Mouse (Mus musculus): ENCODE measurements around the gene Actg2.
"Not testable (repeated sequence)": the region's sequence is repeated elsewhere in the genome, so short reads cannot be mapped to it uniquely, and the experiment has no call there.

Gene Actg2

GRCm38 (mm10) chr6:83536028-83536794 lies at the start of gene Actg2:
TSS of gene Actg2 (minus strand) at chr6:83536265.
- DNase-seq (ENCODE audit: low spot score), result no peak

GRCm38 (mm10) chr6:83585328-83585727 lies 49.3 kb upstream of the Actg2 start:
- not testable (repeated sequence) for DNase-seq (ENCODE audit: low spot score)

GRCm38 (mm10) chr6:83583591-83583990 lies 47.5 kb upstream of the Actg2 start:
- DNase-seq (ENCODE audit: low spot score), result no peak

GRCm38 (mm10) chr6:83582938-83583270 lies 46.8 kb upstream of the Actg2 start:
- peak; percentile 85 for DNase-seq (ENCODE audit: low spot score)

- no peak for DNase-seq (ENCODE audit: low spot score)
Measured at GRCm38 (mm10) chr6:83582135-83582937, 46.3 kb upstream of the Actg2 start.

- no peak for DNase-seq (ENCODE audit: low spot score)
Measured at GRCm38 (mm10) chr6:83577534-83577933, 41.5 kb upstream of the Actg2 start.

GRCm38 (mm10) chr6:83575609-83576008 lies 39.5 kb upstream of the Actg2 start:
- DNase-seq (ENCODE audit: low spot score), result no peak

GRCm38 (mm10) chr6:83572671-83573070 lies 36.6 kb upstream of the Actg2 start, which contains the start of gene Stambp:
TSS of gene Stambp (minus strand) at chr6:83572729.
- DNase-seq (ENCODE audit: low spot score), result peak; percentile 51

- DNase-seq (ENCODE audit: low spot score), result peak; percentile 95
Measured at GRCm38 (mm10) chr6:83571840-83572667, 36.0 kb upstream of the Actg2 start.

GRCm38 (mm10) chr6:83568901-83569862 lies 33.1 kb upstream of the Actg2 start:
- no peak for DNase-seq (ENCODE audit: low spot score)

- DNase-seq (ENCODE audit: low spot score), result no peak
Measured at GRCm38 (mm10) chr6:83555972-83556371, 19.9 kb upstream of the Actg2 start.

- peak; percentile 18 for DNase-seq (ENCODE audit: low spot score)
Measured at GRCm38 (mm10) chr6:83548346-83548745, 12.3 kb upstream of the Actg2 start.

- DNase-seq (ENCODE audit: low spot score), result no peak
Measured at GRCm38 (mm10) chr6:83545778-83546177, 9.7 kb upstream of the Actg2 start.

GRCm38 (mm10) chr6:83541756-83542456 lies 5.8 kb upstream of the Actg2 start:
- no peak for DNase-seq (ENCODE audit: low spot score)

GRCm38 (mm10) chr6:83540017-83540416 lies 4.0 kb upstream of the Actg2 start:
- no peak for DNase-seq (ENCODE audit: low spot score)

- DNase-seq (ENCODE audit: low spot score), result no peak
Measured at GRCm38 (mm10) chr6:83536795-83537059, 662 bp upstream of the Actg2 start.

- DNase-seq (ENCODE audit: low spot score), result no peak
Measured at GRCm38 (mm10) chr6:83532608-83533007, 3.5 kb downstream of the Actg2 start.

GRCm38 (mm10) chr6:83523194-83523593 lies 12.9 kb downstream of the Actg2 start:
- DNase-seq (ENCODE audit: low spot score), result no peak

- no peak for DNase-seq (ENCODE audit: low spot score)
Measured at GRCm38 (mm10) chr6:83521784-83522183, 14.3 kb downstream of the Actg2 start.

- no peak for DNase-seq (ENCODE audit: low spot score)
Measured at GRCm38 (mm10) chr6:83518637-83519036, 17.4 kb downstream of the Actg2 start.

- no peak for DNase-seq (ENCODE audit: low spot score)
Measured at GRCm38 (mm10) chr6:83515172-83515571, 20.9 kb downstream of the Actg2 start.

Measured in retina, embryonic 14.5 days (tissue).